Mouse (Mus musculus): ENCODE measurements at regions not wholly inside any gene's neighbourhood (a gene's known extent, or its start where the extent isn't known, plus 50 kb on each side); places are given as distances from the start of the nearest gene placed in this dataset.

DNA sequence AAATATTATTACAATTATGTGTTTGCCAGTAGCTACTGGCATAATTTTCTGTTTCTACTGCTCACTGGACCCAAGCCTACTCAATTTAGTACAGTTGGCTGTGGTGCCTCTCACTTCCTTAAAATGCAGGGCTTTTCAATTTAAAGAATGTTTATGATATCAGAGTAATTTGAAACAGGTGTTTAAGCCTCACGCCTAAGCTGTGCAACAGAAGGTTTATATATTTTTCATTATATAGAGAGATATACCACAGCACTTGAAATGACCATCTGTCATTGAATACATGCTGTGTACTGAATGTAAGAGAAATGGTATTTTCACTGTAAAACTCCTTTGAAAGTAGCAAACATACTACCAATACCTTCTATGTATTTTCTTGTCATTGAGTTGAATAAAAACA, 376.8 kb downstream of the Otol1 start:
- DNase-seq (ENCODE audit: low read depth, low spot score): no peak

DNA sequence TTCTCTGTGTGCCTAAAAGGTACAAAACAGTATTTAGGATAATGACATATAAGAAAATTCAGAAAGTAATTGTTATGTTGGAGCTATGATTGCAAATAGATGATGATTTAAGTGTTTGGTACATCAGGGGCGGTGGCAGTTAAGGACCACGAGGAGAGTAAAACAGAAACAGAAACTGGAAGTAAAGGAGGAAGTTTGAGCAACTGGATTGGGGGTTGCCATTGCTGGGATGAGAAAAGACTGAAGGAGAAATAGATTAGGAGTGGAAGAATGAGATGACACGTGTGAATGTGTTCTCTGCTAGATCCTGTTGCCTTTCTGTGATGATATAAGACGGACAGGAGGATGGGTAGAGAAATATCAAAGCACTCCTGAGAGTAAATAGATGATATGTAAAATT, 378.5 kb downstream of the Otol1 start:
- no peak for DNase-seq (ENCODE audit: low read depth, low spot score)

DNA sequence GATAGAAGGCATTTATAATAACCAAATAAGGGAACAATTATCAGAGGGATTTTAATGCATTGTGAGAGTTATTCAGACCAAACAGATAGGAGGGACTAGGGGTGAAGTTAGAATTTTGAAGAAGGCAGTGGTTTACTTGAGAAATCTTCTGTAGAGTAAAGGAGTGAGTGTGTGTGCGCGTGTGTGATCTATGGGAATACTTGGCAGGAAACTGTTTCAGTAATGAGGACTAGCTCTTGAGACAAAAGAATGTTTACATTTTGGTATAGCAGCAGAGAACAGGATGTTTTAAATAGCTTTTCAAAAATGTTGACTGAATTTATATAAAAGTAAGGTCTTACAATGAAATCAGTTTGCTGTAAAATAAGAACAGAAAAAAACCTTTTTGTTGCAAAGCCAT, 393.8 kb downstream of the Otol1 start:
- DNase-seq (ENCODE audit: low read depth, low spot score): no peak

DNA sequence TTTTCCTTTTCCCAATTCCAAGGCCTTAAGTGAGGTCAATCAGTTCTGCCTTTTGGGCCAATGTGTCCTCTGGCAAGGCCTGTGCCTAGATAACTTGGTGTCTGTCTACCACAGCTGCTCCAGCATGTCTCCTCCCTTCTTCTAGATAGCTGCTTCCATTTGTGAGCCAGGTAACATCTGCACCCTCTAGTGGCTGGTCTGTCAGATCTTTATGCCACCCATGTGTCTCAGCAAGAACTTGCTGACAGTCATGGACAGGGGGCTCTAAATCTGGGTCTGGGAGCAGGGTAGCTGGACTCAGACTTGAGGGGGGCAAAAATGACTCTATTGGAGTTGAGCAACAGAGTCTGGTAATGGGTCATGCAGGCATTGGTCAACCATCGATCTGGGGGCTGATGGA, 399.2 kb downstream of the Otol1 start:
- DNase-seq (ENCODE audit: low read depth, low spot score): no peak

DNA sequence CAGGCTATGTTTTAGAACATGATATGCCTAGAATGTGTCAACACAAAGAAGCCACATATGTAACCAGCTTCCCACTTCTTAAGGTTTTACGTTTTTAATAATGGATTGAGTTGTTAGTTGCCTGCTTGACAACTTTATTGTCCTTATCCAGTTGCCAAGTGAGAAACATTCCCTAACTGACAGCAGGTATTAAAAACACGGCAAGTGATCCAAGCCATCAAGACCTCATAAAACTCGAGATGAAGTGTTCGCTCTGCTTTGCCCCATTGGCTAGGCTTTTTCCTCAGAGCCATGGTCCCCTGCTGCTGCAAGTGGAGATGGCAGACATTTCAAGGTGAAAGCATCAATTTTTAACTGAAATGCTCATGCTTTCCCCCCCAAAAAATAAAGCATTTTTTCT, 410.9 kb downstream of the Otol1 start:
- no peak for DNase-seq (ENCODE audit: low read depth, low spot score)

DNA sequence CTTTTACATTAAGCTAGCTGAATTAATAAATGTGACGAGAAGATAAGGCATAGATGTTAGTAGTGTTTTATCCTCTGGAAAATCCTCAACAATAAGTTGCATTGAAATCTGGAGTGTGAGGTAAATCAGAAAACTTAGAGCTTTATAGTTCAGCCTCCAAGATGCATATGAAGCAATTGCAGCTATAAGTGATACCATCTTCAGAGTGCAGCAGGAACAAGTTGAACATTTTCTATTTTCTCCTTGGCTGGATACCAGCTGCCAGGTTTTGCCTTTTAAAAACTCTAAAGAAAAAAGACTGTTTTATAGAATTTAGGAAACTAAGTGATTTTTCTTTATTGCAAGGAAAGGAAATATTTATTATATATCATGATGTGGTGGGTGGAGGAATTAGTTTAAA, 414.6 kb downstream of the Otol1 start:
- no peak for DNase-seq (ENCODE audit: low read depth, low spot score)

DNA sequence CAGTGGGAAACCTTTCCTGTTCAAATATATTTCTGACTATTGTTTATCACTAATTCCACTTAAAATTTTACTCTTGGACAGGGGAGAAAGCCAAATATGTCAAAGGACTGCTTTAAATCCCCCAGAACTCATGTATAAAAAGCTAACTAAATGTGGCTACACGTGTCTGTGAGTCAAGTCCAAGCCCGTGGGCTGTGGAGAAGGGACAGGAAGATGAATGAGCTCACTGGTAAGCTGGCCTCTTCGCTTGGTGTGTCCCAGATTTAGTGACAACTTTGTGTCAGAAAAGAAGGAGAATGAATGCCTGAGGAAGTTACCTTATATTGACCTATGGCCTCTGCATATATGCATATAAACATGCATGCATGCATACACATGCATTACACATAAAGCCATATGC, 415.3 kb downstream of the Otol1 start:
- no peak for DNase-seq (ENCODE audit: low read depth, low spot score)

DNA sequence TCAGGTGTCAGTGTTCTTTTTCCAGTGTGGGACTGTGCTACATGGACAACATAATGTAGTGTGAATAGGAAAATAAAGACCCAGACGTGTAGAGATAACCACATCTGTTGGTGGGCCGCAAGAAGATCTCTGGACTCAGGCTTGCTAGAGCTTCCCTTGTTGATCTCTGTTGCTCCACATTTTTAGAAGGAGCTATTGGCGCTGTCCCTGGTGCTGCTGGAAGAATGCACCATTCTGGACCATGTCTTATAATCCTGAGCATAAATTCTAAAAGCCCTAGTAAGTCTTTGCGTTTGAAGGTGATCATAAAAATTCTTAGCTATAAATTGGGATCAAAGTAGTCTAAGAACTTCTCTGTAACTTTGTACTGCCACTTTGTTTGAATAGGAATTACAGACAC, 429.3 kb downstream of the Otol1 start:
- no peak for DNase-seq (ENCODE audit: low read depth, low spot score)

DNA sequence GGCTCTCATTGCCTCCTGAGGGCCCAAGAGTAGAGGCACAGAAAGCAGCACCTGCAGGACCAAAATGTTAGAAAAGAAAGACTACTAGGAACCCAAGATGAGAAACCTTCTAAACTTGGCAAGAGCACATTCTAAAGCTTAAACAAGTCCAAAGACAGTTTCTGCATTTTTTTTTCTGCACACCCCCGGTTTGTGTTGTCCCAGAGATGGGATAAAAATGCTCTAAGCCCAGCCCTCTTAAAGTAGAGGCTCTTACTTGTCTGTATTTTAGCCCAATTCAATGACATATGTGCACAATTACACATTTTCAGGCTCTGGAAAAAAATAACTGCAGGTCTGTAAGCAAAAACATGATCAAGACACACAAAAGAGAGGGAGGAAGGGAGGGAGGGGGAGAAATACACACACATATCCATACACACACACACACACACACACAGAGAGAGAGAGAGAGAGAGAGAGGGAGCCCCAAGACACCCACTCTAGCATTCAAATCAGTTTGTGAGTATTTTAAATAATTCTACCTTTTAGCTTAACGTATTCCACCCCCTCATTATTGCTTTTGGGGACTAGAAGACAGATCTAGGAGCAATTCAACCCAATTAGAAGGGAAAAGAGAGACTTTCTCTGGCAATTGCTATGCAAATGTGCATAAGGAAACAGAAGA, 449.9 kb downstream of the Otol1 start:
- no peak for DNase-seq (ENCODE audit: low read depth, low spot score)

DNA sequence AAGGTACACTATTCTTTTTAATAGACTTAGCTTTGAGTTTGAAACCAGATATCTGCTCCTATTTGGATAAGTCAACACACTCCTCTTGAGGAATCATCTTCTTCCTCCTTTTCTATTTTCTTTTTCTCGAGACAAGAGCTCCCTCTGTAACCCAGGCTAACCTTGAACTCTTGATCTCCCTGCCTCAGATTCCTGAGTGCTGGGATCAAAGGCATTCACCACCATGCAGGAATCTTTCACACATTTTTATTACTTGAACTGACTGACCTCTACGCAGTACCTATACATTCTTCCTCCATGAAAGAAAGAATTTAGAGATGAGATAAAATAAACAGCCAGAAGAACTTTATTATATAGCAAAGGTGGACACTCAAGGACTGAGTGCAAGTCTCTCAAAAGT, 453.4 kb downstream of the Otol1 start:
- no peak for DNase-seq (ENCODE audit: low read depth, low spot score)

DNA sequence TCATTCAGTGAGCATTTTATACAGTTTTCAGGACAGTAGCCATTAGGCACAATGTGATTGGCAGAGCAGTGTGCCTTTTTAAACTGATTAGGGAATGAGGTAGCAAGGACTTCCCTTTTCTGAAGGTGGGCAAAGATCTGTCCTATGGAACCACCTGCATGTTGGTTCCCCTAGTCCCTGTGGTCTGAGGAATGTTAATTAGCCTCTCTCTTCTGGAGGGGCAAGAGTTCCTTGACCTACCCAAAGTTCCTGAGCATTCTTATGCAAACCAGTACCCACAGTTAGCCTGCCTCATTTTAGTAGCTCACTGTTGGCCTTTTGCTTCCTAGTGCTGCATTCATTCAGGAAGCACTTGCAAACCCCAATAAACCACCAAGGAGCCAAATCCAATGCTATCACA, 455.8 kb downstream of the Otol1 start:
- no peak for DNase-seq (ENCODE audit: low read depth, low spot score)

DNA sequence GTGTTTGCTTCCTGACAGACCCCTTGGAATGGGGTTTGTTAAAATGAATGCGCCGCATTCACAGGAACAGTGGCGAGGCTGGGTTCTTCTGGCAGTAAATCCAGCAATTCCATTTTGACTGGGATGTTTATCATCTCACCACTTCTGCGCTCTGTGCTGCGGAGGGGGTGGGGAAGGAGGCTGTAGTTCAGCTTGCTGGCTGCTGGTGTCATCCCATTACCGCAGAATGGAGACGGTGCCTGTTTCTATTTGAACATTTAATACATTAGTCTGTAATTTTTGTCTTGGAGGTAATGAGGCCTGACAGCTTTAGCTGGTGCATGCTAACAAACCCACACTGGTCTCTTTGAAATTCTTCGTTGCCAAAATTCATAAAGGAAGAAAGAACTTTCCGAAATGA, 475.1 kb downstream of the Otol1 start:
- DNase-seq (ENCODE audit: low read depth, low spot score): peak; percentile 77

DNA sequence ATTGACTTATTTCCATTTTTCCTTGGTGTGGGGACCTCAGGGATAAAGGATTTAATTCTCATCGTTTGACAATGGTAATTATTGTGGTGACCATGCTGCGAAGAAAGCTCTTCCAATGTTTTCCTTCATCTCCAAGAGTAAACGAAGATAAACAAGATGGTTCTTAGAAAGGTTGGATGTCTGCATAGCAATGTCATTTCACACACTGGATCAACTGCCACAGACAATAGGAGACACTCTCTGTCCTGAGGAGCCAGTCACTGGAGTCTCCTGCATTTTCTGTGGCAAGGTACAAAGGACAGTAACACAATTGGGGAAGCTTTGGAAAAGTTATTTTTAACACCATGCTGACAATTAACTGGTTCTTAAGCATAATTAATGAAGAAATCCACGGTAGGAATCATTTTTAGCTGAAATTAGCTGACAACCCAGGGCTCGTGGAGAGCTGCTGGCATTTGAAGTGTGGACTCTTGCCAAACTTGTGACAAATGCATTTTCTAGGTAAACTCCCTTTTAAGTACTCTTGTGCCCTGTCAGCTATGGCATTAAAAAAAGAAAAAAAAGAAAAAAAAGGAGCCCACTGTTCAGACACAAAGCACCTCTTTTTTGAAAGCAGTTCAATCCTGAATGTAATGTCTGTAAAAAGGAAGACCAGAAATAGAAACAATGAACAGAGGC, 475.8 kb downstream of the Otol1 start:
- no peak for DNase-seq (ENCODE audit: low read depth, low spot score)

DNA sequence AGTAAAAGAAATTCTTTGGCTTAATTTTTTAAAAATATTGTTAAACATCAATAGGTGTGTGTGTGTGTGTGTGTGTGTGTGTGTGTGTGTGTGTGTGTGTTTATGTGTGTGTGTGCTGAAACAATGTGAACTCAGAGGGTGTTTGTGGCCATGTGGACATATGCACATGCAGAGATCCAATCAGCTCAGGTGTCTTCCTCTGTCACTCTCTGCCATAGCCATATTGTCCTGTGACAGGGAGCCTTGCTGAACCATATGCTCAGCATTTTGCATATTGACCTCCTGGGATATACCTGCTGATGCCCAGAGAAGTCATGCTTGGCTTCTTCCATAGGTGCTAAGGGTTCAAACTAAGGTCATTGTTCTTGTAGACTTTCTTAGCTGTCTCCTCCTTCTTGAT, 489.0 kb downstream of the Otol1 start:
- DNase-seq (ENCODE audit: low read depth, low spot score): no peak

DNA sequence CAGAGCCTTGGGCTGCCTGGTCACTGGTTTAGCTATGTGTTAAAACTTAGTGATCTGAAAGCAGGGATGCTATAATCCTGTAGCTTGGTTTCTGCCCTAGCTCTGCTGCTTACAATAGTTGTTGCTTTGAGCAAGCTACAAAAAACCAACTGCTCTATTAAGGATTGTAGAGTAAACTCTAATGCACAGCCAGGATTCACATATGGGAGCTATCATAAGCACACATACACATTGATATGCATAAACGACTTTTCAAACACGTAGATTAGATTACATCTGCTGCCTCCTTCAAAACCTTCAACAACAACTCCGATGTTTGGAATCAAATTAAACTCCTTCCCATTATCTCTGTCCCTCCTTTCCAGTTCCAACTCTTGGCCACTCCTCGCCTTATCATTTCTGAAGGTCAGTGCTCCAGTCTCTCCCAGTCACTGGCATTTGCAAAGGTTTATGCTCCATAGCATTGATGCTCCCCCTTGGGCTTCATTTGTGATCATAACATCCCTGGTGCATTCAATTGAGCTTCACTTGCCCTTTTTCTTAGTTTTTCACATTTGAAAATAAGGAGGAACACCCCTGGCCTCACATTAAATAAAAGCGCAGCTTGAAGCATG, 492.9 kb downstream of the Otol1 start:
- no peak for DNase-seq (ENCODE audit: low read depth, low spot score)

DNA sequence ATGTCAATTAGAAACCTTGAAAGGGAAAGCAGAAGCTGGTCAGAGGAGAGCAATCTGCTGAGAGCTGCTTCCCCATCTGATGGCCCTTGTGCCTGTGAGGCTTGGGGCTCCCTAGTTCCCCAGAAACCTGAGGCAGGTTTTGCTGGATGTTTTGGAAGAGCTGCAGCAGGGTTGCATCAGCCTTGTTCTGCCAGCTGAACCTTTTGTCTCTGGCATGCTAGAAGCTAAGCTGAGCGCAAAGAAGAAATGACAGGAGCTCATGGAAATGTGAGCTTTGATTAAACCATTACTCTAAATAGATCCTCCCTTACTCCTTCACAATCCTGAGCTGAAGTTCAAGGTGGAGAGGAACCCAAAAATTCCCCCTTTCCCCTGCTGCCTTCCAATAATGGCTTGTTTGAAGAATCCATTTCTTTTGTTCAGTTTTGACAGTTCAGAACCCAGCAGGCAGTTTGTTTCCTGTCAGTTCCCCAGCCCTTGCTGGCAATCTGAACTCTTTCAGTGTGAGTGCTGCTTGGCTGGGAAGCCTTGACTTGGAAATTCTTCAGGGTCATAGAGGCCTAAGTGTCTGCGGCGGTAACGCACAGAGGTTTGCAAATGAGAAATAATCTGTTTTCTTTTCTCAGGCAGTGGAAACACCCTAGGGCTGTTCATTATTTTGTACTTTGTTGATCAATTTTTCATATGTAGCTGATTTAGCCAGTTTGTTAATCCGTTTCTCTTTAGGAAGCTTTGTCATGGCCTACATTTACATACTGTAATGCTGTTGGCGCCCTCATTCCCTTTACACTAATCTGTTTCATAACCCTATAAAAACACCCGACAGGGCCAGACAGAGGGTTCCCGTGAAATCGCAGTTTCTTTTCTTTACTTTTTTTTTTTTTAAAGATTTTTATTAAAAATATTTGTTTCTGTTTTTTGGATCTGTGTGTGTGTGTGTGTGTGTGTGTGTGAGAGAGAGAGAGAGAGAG, 493.9 kb downstream of the Otol1 start:
- no peak for DNase-seq (ENCODE audit: low read depth, low spot score)

DNA sequence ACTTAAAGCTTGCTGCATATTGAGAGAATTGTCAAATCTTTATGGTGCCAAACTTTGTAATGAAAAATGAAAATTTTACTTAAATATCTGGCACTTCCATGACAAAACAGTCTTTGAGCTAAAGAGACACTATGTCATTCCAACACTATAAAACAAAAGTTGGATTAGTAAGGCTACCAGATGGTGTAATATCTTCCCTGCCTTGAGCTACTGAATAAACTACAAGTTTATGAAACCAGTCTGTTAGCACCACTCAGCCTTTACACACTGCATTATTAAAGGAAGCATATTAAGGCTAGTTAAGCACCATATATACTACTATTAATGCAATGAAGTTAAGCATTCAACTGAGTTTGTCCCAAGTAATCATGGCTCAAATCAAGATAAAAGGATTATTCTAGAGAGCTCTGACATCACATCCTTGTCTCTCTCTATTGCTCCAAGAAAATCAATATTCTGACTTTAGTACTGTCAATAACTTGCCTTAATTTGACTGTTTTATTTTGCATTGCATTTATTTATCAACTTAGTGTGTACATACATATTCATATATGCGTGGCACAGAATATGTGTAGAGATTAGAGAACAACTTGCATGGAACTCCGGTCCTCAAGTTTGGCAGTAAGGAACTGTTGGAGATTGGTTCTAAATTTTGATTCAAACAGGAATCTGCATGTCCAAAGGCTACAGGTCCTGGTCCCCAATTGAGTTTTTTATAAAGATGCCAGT, 526.3 kb downstream of the Otol1 start:
- peak; percentile 22 for DNase-seq (ENCODE audit: low read depth, low spot score)

DNA sequence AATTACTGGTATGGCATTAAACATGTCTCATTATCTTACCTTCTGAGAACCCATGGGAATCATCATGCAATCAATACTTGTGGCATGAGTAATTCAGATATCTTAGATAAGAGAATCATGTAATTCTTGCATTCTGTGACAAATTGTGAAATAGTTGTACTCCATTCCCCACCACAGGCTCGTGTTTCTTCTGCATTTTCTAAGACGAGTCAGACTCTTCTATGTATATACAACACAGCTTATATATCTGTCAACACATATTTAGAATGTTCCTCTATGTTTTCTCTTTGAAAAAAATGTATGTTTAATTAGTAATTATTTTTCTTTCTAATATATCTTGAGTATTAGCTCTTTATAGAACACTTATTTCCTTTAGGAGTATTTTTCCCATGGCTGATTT, 527.7 kb downstream of the Otol1 start:
- no peak for DNase-seq (ENCODE audit: low read depth, low spot score)

DNA sequence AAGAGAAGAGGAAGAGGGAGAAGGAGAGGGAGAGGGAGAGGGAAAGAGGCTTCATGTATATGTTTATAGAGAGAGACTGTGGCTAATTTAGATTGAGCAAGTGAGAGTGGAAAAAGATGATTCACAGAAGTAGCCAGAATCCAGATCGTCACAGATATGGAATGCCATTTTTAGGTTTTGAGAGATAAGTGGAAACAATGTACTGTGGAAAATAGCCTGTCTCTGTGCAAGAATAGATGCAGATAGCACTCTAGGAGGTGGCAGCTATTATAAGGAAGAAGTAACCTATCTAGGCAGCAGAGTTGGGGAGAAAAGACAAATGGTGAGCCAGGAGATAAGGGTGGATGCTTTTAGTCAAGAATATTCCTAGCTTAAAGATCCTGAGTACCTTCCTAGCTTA, 536.5 kb downstream of the Otol1 start:
- no peak for DNase-seq (ENCODE audit: low read depth, low spot score)

DNA sequence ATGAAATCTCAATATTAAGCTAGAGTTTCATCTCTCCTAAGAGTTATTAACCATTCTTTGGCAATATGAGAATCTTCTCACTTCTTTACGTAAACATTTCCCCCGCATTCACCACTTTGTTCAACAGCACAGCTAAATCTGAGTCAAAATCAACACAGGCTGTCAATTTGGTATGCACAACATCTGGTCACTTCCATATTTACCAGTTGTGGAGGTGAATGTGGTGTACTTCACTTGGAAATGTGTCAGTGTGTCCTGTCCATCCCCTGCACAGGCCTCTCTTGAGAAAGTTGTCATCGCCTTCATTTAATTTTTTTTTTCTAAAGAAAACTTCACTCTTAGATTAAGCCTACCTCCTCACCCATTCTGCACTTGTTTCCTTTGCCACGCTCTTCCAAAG, 550.4 kb downstream of the Otol1 start:
- no peak for DNase-seq (ENCODE audit: low read depth, low spot score)

DNA sequence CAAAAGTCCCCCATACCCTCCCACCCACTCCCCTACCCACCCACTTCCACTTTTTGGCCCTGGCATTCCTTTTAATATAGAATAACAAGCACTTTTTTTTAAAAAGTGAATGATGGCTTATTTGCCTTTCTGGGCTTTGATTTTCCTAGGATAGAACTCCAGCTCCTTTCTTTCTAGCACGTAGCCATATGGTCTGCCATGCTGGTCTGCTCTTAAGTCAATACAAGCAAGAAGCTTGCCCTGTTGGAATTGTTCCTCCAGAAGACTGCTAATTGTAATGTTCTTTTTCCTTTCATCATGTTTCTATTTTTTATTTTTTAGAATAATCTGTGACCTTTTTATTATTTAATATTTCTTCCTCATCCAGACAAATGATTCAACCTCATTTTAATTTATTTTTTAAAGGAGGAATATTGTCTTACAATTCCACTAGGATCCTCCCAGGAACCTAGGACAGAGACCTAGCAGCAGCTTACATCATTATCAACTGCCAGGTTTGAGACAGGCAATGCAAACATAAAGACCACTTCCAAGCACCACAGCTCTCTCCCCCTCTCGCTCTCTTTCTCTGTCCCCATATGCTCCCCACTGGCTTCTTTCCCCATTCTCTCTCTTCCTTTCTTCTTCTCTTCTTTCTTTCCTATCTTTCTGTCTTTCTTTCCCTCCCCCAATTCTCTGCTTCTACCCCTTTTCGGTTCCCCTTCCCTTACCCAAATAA, 558.9 kb downstream of the Otol1 start:
- DNase-seq (ENCODE audit: low read depth, low spot score): no peak
